In the genomic region with DNA sequence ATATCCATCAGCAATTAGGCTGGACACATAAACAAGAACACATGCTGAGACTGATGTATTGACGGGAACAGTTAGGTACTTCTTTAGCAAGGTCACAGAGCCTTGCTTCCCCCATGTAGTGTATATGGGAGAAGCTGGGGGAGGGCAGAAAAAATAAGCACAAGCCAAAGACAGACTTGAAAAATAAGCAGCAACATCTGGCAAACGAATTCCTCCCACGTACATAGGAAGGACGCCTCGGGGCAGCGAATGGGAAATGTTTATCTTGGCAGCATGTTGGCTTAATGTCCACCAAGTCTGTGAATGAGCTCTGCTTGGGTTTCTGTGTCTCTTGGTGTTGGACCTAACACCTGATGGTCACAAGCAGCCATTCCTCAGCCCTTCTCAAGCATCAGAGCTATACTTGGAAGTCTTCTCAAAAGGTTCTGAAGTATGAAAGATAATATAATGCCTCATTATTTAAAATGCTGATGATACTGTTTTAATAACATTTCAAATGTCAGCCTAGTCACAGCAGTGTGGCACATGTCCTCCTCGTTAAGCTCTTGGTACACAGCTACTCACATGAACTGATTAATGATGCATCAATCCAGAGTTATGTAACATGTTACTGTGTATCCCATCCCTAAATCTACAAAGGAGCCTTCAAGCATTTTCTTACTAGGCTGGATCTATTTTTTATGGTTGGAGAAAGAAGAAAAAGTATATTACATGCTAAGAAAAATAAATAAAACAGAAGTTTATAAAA, we compare ENCODE assay signal across 16 mouse cellular contexts.
DNase-seq lines count a peak whose midpoint lies in the region; ATAC-seq and TF ChIP-seq lines count a peak whose summit lies in the region.
"Had no signal": no experiment of that assay in that cellular context is flagged by ENCODE, and none has a peak within 500 bp of the region (broad histone marks: within the 10 kb centered on the region; RNA-seq: fewer than 3 reads in every experiment).

No protein-coding gene starts in this region.

- TF ChIP-seq POLR2A in lung, adult 2 months (IDR thresholded peaks at IDR 0.05; ENCODE audit: borderline replicate concordance, extremely low read depth, low read depth, low read length), result no peak

- no peak overlapping the region for H3K4me3 ChIP-seq in hindbrain, embryonic 11.5 days (ENCODE audit: low read depth, low read length)
- H3K4me3 ChIP-seq in hindbrain, embryonic 12.5 days, result no peak overlapping the region
- H3K4me3 ChIP-seq in lung, postnatal 0 days (ENCODE audit: low read depth, low read length), result no peak overlapping the region
- no peak overlapping the region for H3K4me3 ChIP-seq in lung, adult 2 months (replicated peaks; ENCODE audit: extremely low read depth, low read depth, low read length)
- H3K4me3 ChIP-seq in embryonic facial prominence, embryonic 11.5 days (ENCODE audit: low read depth, low read length), result no peak overlapping the region
- H3K4me3 ChIP-seq: heart, embryonic 10.5 days; neural tube, embryonic 13.5 days had no signal

- H3K4me2 ChIP-seq in hindbrain, embryonic 11.5 days (replicated peaks; ENCODE audit: low read depth, low read length), result no peak overlapping the region
- H3K4me2 ChIP-seq in hindbrain, embryonic 12.5 days (replicated peaks), result no peak overlapping the region
- H3K4me2 ChIP-seq in lung, postnatal 0 days (replicated peaks; ENCODE audit: low read depth, low read length), result no peak overlapping the region
- no peak overlapping the region for H3K4me2 ChIP-seq in embryonic facial prominence, embryonic 11.5 days (ENCODE audit: low read depth, low read length)
- H3K4me2 ChIP-seq: neural tube, embryonic 13.5 days had no signal

- no peak overlapping the region for H3K9ac ChIP-seq in hindbrain, embryonic 11.5 days (ENCODE audit: low read depth, low read length)
- no peak overlapping the region for H3K9ac ChIP-seq in hindbrain, embryonic 12.5 days
- H3K9ac ChIP-seq in lung, postnatal 0 days (replicated peaks; ENCODE audit: low read depth), result no peak overlapping the region
- H3K9ac ChIP-seq in embryonic facial prominence, embryonic 11.5 days (replicated peaks; ENCODE audit: low read length), result no peak overlapping the region
- H3K9ac ChIP-seq: liver, embryonic 14.5 days; neural tube, embryonic 13.5 days had no signal

- DNase-seq in hindbrain, embryonic 11.5 days (ENCODE audit: low spot score), result peak; percentile 33
- DNase-seq in lung, postnatal 0 days (ENCODE audit: low spot score), result peak; percentile 38
- DNase-seq in lung, adult 2 months, result no peak
- DNase-seq in embryonic facial prominence, embryonic 11.5 days (ENCODE audit: low spot score), result peak; percentile 85
- DNase-seq in mesoderm, embryonic 11.5 days (ENCODE audit: low read depth, low spot score), result peak; percentile 67
- DNase-seq in testis, postnatal 10 days (ENCODE audit: low spot score), result no peak
- DNase-seq in urinary bladder, adult 18-20 months (ENCODE audit: low spot score in 2 of 2), result no peak
- DNase-seq: cerebellum, adult 11 months; cerebellum, postnatal 36 days; gastrocnemius, postnatal 25 days; heart, postnatal 14 days; retina, postnatal 1 day had no signal

- no peaks in the 10 kb centered on the region for H3K4me1 ChIP-seq in hindbrain, embryonic 11.5 days (replicated peaks; ENCODE audit: control insufficient read depth, insufficient read depth, low read length)
- H3K4me1 ChIP-seq in hindbrain, embryonic 12.5 days, result no peaks in the 10 kb centered on the region
- H3K4me1 ChIP-seq in lung, postnatal 0 days (ENCODE audit: insufficient read depth, low read depth, low read length), result no peaks in the 10 kb centered on the region
- H3K4me1 ChIP-seq in lung, adult 2 months (ENCODE audit: control insufficient read depth, insufficient read depth, low read length), result no peaks in the 10 kb centered on the region
- no peaks in the 10 kb centered on the region for H3K4me1 ChIP-seq in embryonic facial prominence, embryonic 11.5 days (ENCODE audit: control insufficient read depth, insufficient read depth, low read length)
- H3K4me1 ChIP-seq: heart, embryonic 10.5 days; neural tube, embryonic 13.5 days had no signal

- H3K36me3 ChIP-seq in hindbrain, embryonic 11.5 days (ENCODE audit: control insufficient read depth, insufficient read depth, low read length), result no peaks in the 10 kb centered on the region
- H3K36me3 ChIP-seq in hindbrain, embryonic 12.5 days, result no peaks in the 10 kb centered on the region
- H3K36me3 ChIP-seq in lung, postnatal 0 days (ENCODE audit: insufficient read depth, low read length), result no peaks in the 10 kb centered on the region
- no peaks in the 10 kb centered on the region for H3K36me3 ChIP-seq in embryonic facial prominence, embryonic 11.5 days (replicated peaks; ENCODE audit: control insufficient read depth, insufficient read depth, low read depth, low read length)
- H3K36me3 ChIP-seq: heart, embryonic 10.5 days; neural tube, embryonic 13.5 days had no signal

- TF ChIP-seq EP300 in lung, postnatal 0 days (IDR thresholded peaks at IDR 0.05), result no peak

- 64% methylated on average over 7 of the region's 7 CpGs for WGBS in hindbrain, embryonic 11.5 days
- WGBS in hindbrain, embryonic 12.5 days, result 63% methylated on average over 7 of the region's 7 CpGs
- 30% methylated on average over 7 of the region's 7 CpGs for WGBS in lung, postnatal 0 days
- 35% methylated on average over 7 of the region's 7 CpGs for WGBS in lung, adult 2 months
- 44% methylated on average over 7 of the region's 7 CpGs for WGBS in embryonic facial prominence, embryonic 11.5 days

- H3K27ac ChIP-seq in hindbrain, embryonic 11.5 days (ENCODE audit: low read depth, low read length), result no peak overlapping the region
- H3K27ac ChIP-seq in hindbrain, embryonic 12.5 days, result no peak overlapping the region
- H3K27ac ChIP-seq in lung, postnatal 0 days (ENCODE audit: low read length), result no peak overlapping the region
- H3K27ac ChIP-seq in embryonic facial prominence, embryonic 11.5 days (replicated peaks; ENCODE audit: low read depth, low read length), result no peak overlapping the region
- H3K27ac ChIP-seq: heart, embryonic 10.5 days; liver, embryonic 14.5 days; neural tube, embryonic 13.5 days had no signal

- TF ChIP-seq CTCF in lung, postnatal 0 days (IDR thresholded peaks at IDR 0.05), result no peak
- TF ChIP-seq CTCF in lung, adult 2 months (IDR thresholded peaks at IDR 0.05; ENCODE audit: insufficient read depth, low read length), result no peak

- ATAC-seq in hindbrain, embryonic 11.5 days (ENCODE audit: low FRiP score), result no peak
- ATAC-seq in hindbrain, embryonic 12.5 days (ENCODE audit: low FRiP score), result no peak
- ATAC-seq in lung, postnatal 0 days, result no peak
- ATAC-seq in embryonic facial prominence, embryonic 11.5 days (replicated peaks; ENCODE audit: insufficient number of reproducible peaks, low FRiP score, low TSS enrichment, low read depth), result no peak; the same call in 1 of the 2 replicates

- no peaks in the 10 kb centered on the region for H3K9me3 ChIP-seq in hindbrain, embryonic 11.5 days (ENCODE audit: control insufficient read depth, low read length)
- H3K9me3 ChIP-seq in hindbrain, embryonic 12.5 days (replicated peaks), result no peaks in the 10 kb centered on the region
- H3K9me3 ChIP-seq in lung, postnatal 0 days (ENCODE audit: low read length), result no peaks in the 10 kb centered on the region
- no peaks in the 10 kb centered on the region for H3K9me3 ChIP-seq in embryonic facial prominence, embryonic 11.5 days (replicated peaks; ENCODE audit: control insufficient read depth, low read length)
- H3K9me3 ChIP-seq: heart, embryonic 10.5 days; neural tube, embryonic 13.5 days had no signal

- H3K27me3 ChIP-seq in hindbrain, embryonic 11.5 days (ENCODE audit: control insufficient read depth, insufficient read depth, low read length), result no peaks in the 10 kb centered on the region
- no peaks in the 10 kb centered on the region for H3K27me3 ChIP-seq in hindbrain, embryonic 12.5 days
- H3K27me3 ChIP-seq in lung, postnatal 0 days (replicated peaks; ENCODE audit: insufficient read depth, low read length), result no peaks in the 10 kb centered on the region
- H3K27me3 ChIP-seq in embryonic facial prominence, embryonic 11.5 days (ENCODE audit: control insufficient read depth, insufficient read depth, low read length), result no peaks in the 10 kb centered on the region
- H3K27me3 ChIP-seq: neural tube, embryonic 13.5 days had no signal

Comparison
In these comparisons a context has a peak if more than half of its experiments do, and no peak if none do; other contexts are left out.
1. DNase-seq: peak in hindbrain, embryonic 11.5 days (single experiment), lung, postnatal 0 days (single experiment), embryonic facial prominence, embryonic 11.5 days (single experiment) and mesoderm, embryonic 11.5 days (single experiment); none in lung, adult 2 months (single experiment), testis, postnatal 10 days (single experiment) and urinary bladder, adult 18-20 months (0 of 2).